Mouse (Mus musculus): Measurements from ENCODE around the gene Sall1.

DNA sequence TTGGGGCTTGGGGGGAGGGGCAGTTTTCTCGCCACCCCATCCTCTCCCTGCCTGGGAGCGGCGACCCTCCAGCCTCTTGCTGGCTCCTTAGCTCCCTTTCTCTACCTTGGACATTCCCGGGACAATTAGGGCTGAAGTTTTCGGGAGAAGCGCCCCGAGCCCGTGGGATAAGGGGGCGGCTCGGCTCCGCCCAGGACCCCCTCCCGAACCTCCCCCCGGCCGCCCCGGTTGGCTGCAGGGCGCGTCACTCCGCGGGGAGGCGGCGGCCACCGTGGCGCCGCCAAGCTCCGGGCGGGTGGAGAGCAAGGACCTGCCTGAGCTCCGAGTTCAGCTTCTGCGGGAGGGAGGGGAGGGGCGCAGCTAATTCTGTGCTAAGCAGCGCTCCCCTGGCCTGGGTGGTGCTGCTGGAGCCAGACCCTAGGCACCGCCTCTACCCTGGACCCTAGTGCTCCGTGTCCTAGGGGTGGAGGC lies 556 bp downstream of the Sall1 start:
- no peak for TF ChIP-seq GATA1 (IDR thresholded peaks at IDR 0.05; ENCODE audit: borderline replicate concordance, low read length)
- TF ChIP-seq FLI1 (IDR thresholded peaks at IDR 0.05; ENCODE audit: low read length): no peak
